Mouse (Mus musculus): ENCODE measurements at regions not wholly inside any gene's neighbourhood (a gene's known extent, or its start where the extent isn't known, plus 50 kb on each side); places are given as distances from the start of the nearest gene placed in this dataset.

GRCm38 (mm10) chr15:67944330-67945082, 1443.8 kb upstream of the Lrrc6 start:
- no peak for TF ChIP-seq CTCF (conservative IDR thresholded peaks at IDR 0.05; ENCODE audit: insufficient read depth, insufficient read length, low read depth, low read length)
- no peak for TF ChIP-seq POLR2A (IDR thresholded peaks at IDR 0.05; ENCODE audit: low read depth, low read length)
